Mouse (Mus musculus) lung, adult 2 months (tissue): ENCODE data around the gene Maml1.

Experiments used
- CTCF ChIP-seq: fragments of 200-500 bp; IDR thresholded peaks from 2 replicates; pipeline ENCODE4 v1.5.1; 2011; ENCODE audit warnings: mild to moderate bottlenecking, low read length, control low read depth; ENCODE audit not compliant: insufficient read depth
- POLR2A ChIP-seq: fragments of 200-500 bp; IDR thresholded peaks from 2 replicates; pipeline ENCODE4 v1.6.1; 2011; ENCODE audit warnings: low read depth, mild to moderate bottlenecking, control low read depth, low read length, borderline replicate concordance; ENCODE audit errors: extremely low read depth

- TF ChIP-seq POLR2A: no peak
- no peak for TF ChIP-seq CTCF
Observed at GRCm38 (mm10) chr11:50217811-50218210, 74.3 kb downstream of the Maml1 start.
